Mouse (Mus musculus) ES-E14 (cell line): ENCODE data around the gene Naxd. TPM values are rescaled to one million over a fixed set of nuclear protein-coding genes. Genes with fewer than 3 reads are reported as not detected.
A peak's percentile ranks its signal among the peaks of the same experiment; 100 is the strongest.
"Not testable (repeated sequence)": the region's sequence is repeated elsewhere in the genome, so short reads cannot be mapped to it uniquely, and the experiment has no call there.

Experiments used
- DNase-seq: peaks from one replicate; pipeline ENCODE4 v3.0.0-alpha.2; 2013; ENCODE audit warnings: low read depth, low spot score
- H3K27ac ChIP-seq: 2 replicates; pipeline ENCODE4 v1.5.1; 2012; ENCODE audit warnings: low read depth, mild to moderate bottlenecking, low read length, moderate library complexity, mixed read lengths; ENCODE audit not compliant: poor library complexity, insufficient read depth, severe bottlenecking
- H3K36me3 ChIP-seq: 2 replicates; pipeline ENCODE4 v1.6.1; 2012; ENCODE audit warnings: mild to moderate bottlenecking, low read length, moderate library complexity, mixed read lengths; ENCODE audit not compliant: control insufficient read depth, poor library complexity, insufficient read depth, severe bottlenecking
- H3K4me1 ChIP-seq, 2 experiments: fragments of 150-350 bp in 1 of 2; sonication (generic) in 1 of 2; 2 replicates each; pipeline ENCODE4 v1.6.1; 2012; ENCODE audit warnings: low read length in 2 of 2, mild to moderate bottlenecking in 1 of 2, mixed read lengths in 1 of 2; ENCODE audit not compliant: control insufficient read depth in 2 of 2, insufficient read depth in 2 of 2, poor library complexity in 1 of 2
- H3K4me3 ChIP-seq, 2 experiments: fragments of 150-350 bp in 1 of 2; sonication (generic) in 1 of 2; 2 replicates each; pipeline ENCODE4 v1.5.1; 2012; ENCODE audit warnings: low read length in 2 of 2, low read depth in 1 of 2, mild to moderate bottlenecking in 1 of 2, mixed read lengths in 1 of 2; ENCODE audit not compliant: insufficient read depth in 1 of 2, poor library complexity in 1 of 2, severe bottlenecking in 1 of 2
- H3K9ac ChIP-seq: 2 replicates; pipeline ENCODE4 v1.6.1; 2012; ENCODE audit warnings: low read depth, mild to moderate bottlenecking, low read length, mixed read lengths; ENCODE audit not compliant: poor library complexity, insufficient read depth, severe bottlenecking
- H3K9me3 ChIP-seq: fragments of 150-350 bp; sonication (generic); 2 replicates; pipeline ENCODE4 v1.6.1; 2012; ENCODE audit warnings: low read depth, mild to moderate bottlenecking, low read length; ENCODE audit not compliant: control insufficient read depth, insufficient read depth
- CHD2 ChIP-seq: IDR thresholded peaks from 2 replicates; pipeline ENCODE4 v1.6.1; 2014; ENCODE audit warnings: mild to moderate bottlenecking, low read depth, low read length, inconsistent platforms
- HCFC1 ChIP-seq: IDR thresholded peaks from 2 replicates; pipeline ENCODE4 v1.6.1; 2012; ENCODE audit warnings: low read length, inconsistent platforms, borderline replicate concordance; ENCODE audit not compliant: insufficient read depth
- MAFK ChIP-seq: IDR thresholded peaks from 2 replicates; pipeline ENCODE4 v1.6.1; 2014; ENCODE audit warnings: mild to moderate bottlenecking, low read depth, low read length, inconsistent platforms; ENCODE audit not compliant: insufficient read depth
- ZC3H11A ChIP-seq: IDR thresholded peaks from 2 replicates; pipeline ENCODE4 v1.6.1; 2012; ENCODE audit warnings: low read depth, mild to moderate bottlenecking, inconsistent platforms, low read length, borderline replicate concordance
- ZNF384 ChIP-seq: IDR thresholded peaks from 2 replicates; pipeline ENCODE4 v1.6.1; 2012; ENCODE audit warnings: low read depth, low read length, inconsistent platforms
- in situ Hi-C, 2 experiments: fragments of 600-800 bp; cut with MboI; formaldehyde crosslinking; loops; one replicate each; pipeline ENCODE4 v1.15.1; 2025; ENCODE audit warnings: low sequenced_read_pairs in 2 of 2, inconsistent platforms in 1 of 2; ENCODE audit not compliant: unreplicated experiment in 2 of 2
- total RNA-seq: library from RNA; depleted of rRNA; stranded (reverse); fragments of 300-350 nt; gene quantifications from 2 replicates; pipeline ENCODE4 v1.2.3, GENCODE M21; 2012

Naxd gene
- total RNA-seq, 1 experiment, result 42.7 TPM

DNA sequence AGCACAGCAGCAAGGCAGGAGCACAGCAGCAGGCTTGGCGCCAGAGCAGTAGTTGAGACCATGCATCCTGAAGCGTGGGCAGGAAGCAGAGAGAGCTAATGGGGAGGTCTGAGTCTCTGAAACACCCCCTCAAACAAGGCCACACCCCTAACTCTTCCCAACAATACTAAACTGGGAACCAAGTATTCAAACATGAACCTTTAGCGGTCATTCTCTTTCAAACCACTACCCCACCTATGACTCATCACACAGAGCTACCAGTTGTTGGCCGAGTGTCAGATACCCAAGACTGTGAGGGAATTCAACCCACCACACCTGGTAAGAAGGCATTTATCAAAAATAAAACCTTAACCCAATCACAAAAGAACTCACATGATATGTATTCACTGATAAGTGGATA is 10.1 kb upstream of the Naxd start:
- H3K36me3 ChIP-seq, result no peaks in the 10 kb centered on the region
- in situ Hi-C loops, result loop anchor here in 1 of 2 experiments (25.0 kb wide), 1 partner anchor 900 kb away; the partner anchor contains the start of gene Sox1
- no peak overlapping the region for H3K27ac ChIP-seq
- no peak for DNase-seq
- H3K9ac ChIP-seq, result no peak overlapping the region
- TF ChIP-seq HCFC1, result no peak
- TF ChIP-seq CHD2, result no peak
- TF ChIP-seq MAFK, result no peak
- TF ChIP-seq ZC3H11A, result no peak
- TF ChIP-seq ZNF384, result no peak
- H3K4me1 ChIP-seq, result peaks cover 0 to 2% of the 10 kb centered on the region in 2 experiments; a peak in 1 of 4 replicates
- H3K4me3 ChIP-seq, result no peak overlapping the region
- H3K9me3 ChIP-seq, result no peaks in the 10 kb centered on the region

DNA sequence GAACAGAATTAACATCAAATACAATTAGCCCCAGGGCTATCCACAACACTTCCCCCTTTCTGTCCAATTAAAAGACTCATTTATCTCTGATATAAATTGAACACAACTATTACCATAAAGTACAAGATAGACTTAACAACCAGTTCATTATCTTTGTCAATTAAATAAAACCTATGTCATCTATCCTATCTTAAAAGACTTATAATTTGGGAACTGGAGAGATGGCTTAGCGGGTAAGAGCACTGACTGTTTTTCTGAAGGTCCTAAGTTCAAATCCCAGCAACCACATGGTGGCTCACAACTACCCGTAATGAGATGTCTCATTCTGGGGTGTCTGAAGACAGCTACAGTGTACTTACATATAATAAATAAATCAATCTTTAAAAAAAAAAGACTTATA is 5.0 kb upstream of the Naxd start:
- not testable (repeated sequence) for H3K9me3 ChIP-seq, H3K4me3 ChIP-seq, DNase-seq, H3K4me1 ChIP-seq, H3K9ac ChIP-seq, H3K27ac ChIP-seq, H3K36me3 ChIP-seq
- in situ Hi-C loops, result loop anchor here in 1 of 2 experiments (25.0 kb wide), 1 partner anchor 895 kb away; the partner anchor contains the start of gene Sox1

DNA sequence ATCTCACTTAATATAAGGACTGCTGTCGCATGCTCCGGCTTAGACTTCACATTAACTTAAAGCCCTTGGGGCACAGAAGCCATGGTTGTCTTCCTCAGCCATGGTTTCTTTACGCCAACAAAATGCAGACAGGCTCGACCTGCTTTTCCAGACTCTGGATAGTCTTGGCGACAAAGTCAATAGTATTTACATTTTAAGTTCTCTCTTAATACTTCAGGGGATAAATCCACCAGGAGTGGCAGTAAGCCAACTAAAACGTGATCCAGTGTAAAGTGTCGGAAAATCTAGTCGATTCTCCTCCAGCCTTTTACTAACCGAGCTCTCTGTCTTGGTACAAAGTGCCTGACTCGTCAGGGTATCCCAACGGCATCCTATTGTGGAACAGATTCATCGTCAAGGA is 975 bp downstream of the Naxd start:
- Histone ChIP-seq H3K4me3 (peak overlapping the region; percentile 83 to 96; a peak in 3 of 4 replicates), H3K9me3 (no peaks in the 10 kb centered on the region), H3K9ac (peak overlapping the region; percentile 94; the same call in 1 of the 2 replicates), H3K27ac (no peak overlapping the region), H3K4me1 (peaks cover 0 to 5% of the 10 kb centered on the region in 2 experiments; a peak in 2 of 4 replicates), H3K36me3 (peaks cover 2% of the 10 kb centered on the region)
- TF ChIP-seq ZNF384, result no peak
- TF ChIP-seq MAFK, result no peak
- TF ChIP-seq ZC3H11A, result no peak
- TF ChIP-seq CHD2, result no peak
- TF ChIP-seq HCFC1, result no peak
- DNase-seq, result no peak
- in situ Hi-C loops, result loop anchor here in 1 of 2 experiments (25.0 kb wide), 1 partner anchor 889 kb away; the partner anchor contains the start of gene Sox1

- DNase-seq, result no peak
- in situ Hi-C loops, result loop anchor here in 1 of 2 experiments (25.0 kb wide), 1 partner anchor 888 kb away; the partner anchor contains the start of gene Sox1
- Histone ChIP-seq H3K36me3 (peaks cover 5% of the 10 kb centered on the region), H3K4me3 (no peak overlapping the region), H3K4me1 (peaks cover 0 to 5% of the 10 kb centered on the region in 2 experiments; a peak in 2 of 4 replicates), H3K9me3 (no peaks in the 10 kb centered on the region), H3K9ac (no peak overlapping the region), H3K27ac (no peak overlapping the region)
- TF ChIP-seq ZC3H11A (no peak), CHD2 (no peak), MAFK (no peak), ZNF384 (no peak)
Observed at GRCm38 (mm10) chr8:11498786-11499485, 1.6 kb downstream of the Naxd start.
